Mouse (Mus musculus) olfactory bulb, adult 2 months (tissue): ENCODE measurements around the gene Gm11127.
"Not testable (repeated sequence)": the region's sequence is repeated elsewhere in the genome, so short reads cannot be mapped to it uniquely, and the experiment has no call there.

Source experiments
- CTCF ChIP-seq: fragments of 200-500 bp; IDR thresholded peaks from 2 replicates; pipeline ENCODE4 v1.5.1; 2012; ENCODE audit warnings: low read depth, mild to moderate bottlenecking, low read length, moderate library complexity; ENCODE audit not compliant: insufficient read depth
- POLR2A ChIP-seq: fragments of 200-500 bp; IDR thresholded peaks from 2 replicates; pipeline ENCODE4 v1.6.1; 2012; ENCODE audit warnings: mild to moderate bottlenecking, low read depth, low read length, moderate library complexity; ENCODE audit not compliant: insufficient read depth

GRCm38 (mm10) chr17:36040604-36041003 is 17.6 kb downstream of the Gm11127 start:
- TF ChIP-seq POLR2A, CTCF: not testable (repeated sequence)
